Mouse (Mus musculus) liver, embryonic 15.5 days (tissue): Measurements from ENCODE around the gene Cklf. TPM values are rescaled to one million over a fixed set of nuclear protein-coding genes. Genes with fewer than 3 reads are reported as not detected.
"Not testable (repeated sequence)": the region's sequence is repeated elsewhere in the genome, so short reads cannot be mapped to it uniquely, and the experiment has no call there.

ENCODE experiments used
- ATAC-seq: fragments of 200-750 bp; cut with Nextera tagmentation; 2 replicates; pipeline ENCODE4 v1.8.0; 2017; ENCODE audit warnings: moderate number of reproducible peaks, mild to moderate bottlenecking, moderate library complexity; ENCODE audit not compliant: insufficient read depth
- H3K27ac ChIP-seq: fragments of 300-500 bp; sonication (generic); replicated peaks from 2 replicates; pipeline ENCODE4 v1.5.1; 2015; ENCODE audit warnings: mild to moderate bottlenecking, inconsistent platforms
- H3K27me3 ChIP-seq: fragments of 300-500 bp; sonication (generic); 2 replicates; pipeline ENCODE4 v1.6.1; 2015; ENCODE audit warnings: mild to moderate bottlenecking, inconsistent platforms
- H3K36me3 ChIP-seq: fragments of 300-500 bp; sonication (generic); replicated peaks from 2 replicates; pipeline ENCODE4 v1.6.1; 2015; ENCODE audit warnings: moderate library complexity, mild to moderate bottlenecking, inconsistent platforms
- H3K4me1 ChIP-seq: fragments of 300-500 bp; sonication (generic); replicated peaks from 2 replicates; pipeline ENCODE4 v1.6.1; 2015; ENCODE audit warnings: inconsistent platforms
- H3K4me2 ChIP-seq: fragments of 300-500 bp; sonication (generic); 2 replicates; pipeline ENCODE4 v1.6.1; 2015; ENCODE audit warnings: moderate library complexity, mild to moderate bottlenecking, inconsistent platforms
- H3K4me3 ChIP-seq: fragments of 300-500 bp; sonication (generic); replicated peaks from 2 replicates; pipeline ENCODE4 v1.5.1; 2015; ENCODE audit warnings: mild to moderate bottlenecking, inconsistent platforms
- H3K9ac ChIP-seq: fragments of 300-500 bp; sonication (generic); 2 replicates; pipeline ENCODE4 v1.6.1; 2015; ENCODE audit warnings: moderate library complexity, mild to moderate bottlenecking, inconsistent platforms
- H3K9me3 ChIP-seq: fragments of 300-500 bp; sonication (generic); replicated peaks from 2 replicates; pipeline ENCODE4 v1.6.1; 2016; ENCODE audit warnings: inconsistent platforms
- WGBS: fragments of 180-500 bp; shearing (Covaris S2); methylation state at CpG from one replicate; pipeline ENCODE4 v1.1.7; 2015; ENCODE audit warnings: mixed read lengths; ENCODE audit not compliant: insufficient replicate concordance; 5-methylcytosine and 5-hydroxymethylcytosine counted together
- polyA plus RNA-seq: library from polyadenylated mRNA; unstranded; fragments of >200 nt; fragmentation: Nextera tagmentation; extraction: Ambion mirVana; gene quantifications from 2 replicates; pipeline ENCODE4 v1.2.1, GENCODE M21; 2015

The Cklf gene
- polyA plus RNA-seq, 1 experiment from 2014 or later: 17.7 TPM

- H3K27ac ChIP-seq, H3K27me3 ChIP-seq, H3K9me3 ChIP-seq, H3K4me1 ChIP-seq, ATAC-seq, H3K9ac ChIP-seq, H3K4me2 ChIP-seq, H3K4me3 ChIP-seq: not testable (repeated sequence)
- 83% methylated on average over 22 of the region's 22 CpGs for WGBS
- peaks cover 13% of the 10 kb centered on the region for H3K36me3 ChIP-seq
Measured at GRCm38 (mm10) chr8:104264271-104264935, 13.7 kb downstream of the Cklf start.

DNA sequence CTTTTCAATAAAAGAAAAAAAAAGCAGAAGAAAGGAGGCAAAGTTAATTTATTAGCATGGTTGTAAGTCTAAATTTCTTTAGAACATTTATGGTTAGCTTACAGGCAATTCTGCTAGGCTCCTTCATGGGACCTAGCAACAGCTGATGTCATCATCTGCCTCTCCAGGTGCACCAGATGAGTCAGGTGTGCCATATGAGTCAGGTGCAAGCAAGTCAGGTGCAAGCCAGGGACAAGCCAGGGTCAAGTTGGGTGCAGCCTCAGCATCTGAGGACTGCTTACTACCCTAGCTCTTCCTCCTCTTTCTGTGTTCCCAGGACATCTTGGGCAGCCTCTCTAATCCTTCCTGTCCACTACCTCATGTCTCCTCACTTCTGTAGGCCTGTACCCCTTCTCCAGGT is 17.7 kb downstream of the Cklf start:
- Histone ChIP-seq H3K4me2 (no peak overlapping the region), H3K27ac (no peak overlapping the region), H3K4me1 (no peaks in the 10 kb centered on the region), H3K9me3 (no peaks in the 10 kb centered on the region), H3K36me3 (peaks cover 8% of the 10 kb centered on the region), H3K27me3 (no peaks in the 10 kb centered on the region), H3K4me3 (no peak overlapping the region), H3K9ac (no peak overlapping the region)
- ATAC-seq: no peak

- Histone ChIP-seq H3K4me3 (no peak overlapping the region), H3K36me3 (peaks cover 6% of the 10 kb centered on the region; the same call in 1 of the 2 replicates), H3K9me3 (no peaks in the 10 kb centered on the region), H3K4me2 (no peak overlapping the region), H3K9ac (no peak overlapping the region), H3K27ac (no peak overlapping the region), H3K27me3 (no peaks in the 10 kb centered on the region), H3K4me1 (no peaks in the 10 kb centered on the region)
- no peak for ATAC-seq
- 73% methylated on average over 6 of the region's 6 CpGs for WGBS
Measured at GRCm38 (mm10) chr8:104268937-104269440, 18.3 kb downstream of the Cklf start.

GRCm38 (mm10) chr8:104293081-104293480 is 42.4 kb downstream of the Cklf start, which contains the start of gene Cmtm2a:
TSS of gene Cmtm2a (minus strand) at chr8:104293181.
- H3K27ac ChIP-seq, H3K4me3 ChIP-seq, H3K27me3 ChIP-seq, H3K9me3 ChIP-seq, H3K4me2 ChIP-seq, ATAC-seq, H3K36me3 ChIP-seq, H3K4me1 ChIP-seq, H3K9ac ChIP-seq: not testable (repeated sequence)
- WGBS: 68% methylated on average over 12 of the region's 12 CpGs

DNA sequence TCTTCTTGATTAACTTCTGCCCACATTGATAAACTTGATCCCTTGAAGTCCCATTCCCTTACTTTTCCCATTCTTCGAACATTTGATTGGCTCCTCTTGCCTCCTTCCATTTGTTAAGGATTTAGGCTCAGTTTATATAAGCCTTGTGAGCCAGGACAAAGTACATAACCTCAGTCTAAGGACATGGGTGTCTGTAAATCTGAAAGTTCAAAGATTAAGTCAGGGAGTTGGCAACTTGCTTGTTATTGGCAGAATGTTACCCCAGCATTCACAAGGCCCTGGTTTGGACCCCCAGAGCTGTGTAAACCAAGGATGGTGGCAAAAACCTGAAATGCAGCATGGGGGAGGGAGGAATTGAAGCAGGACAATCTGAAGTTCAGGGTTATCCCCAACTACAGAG is 43.7 kb downstream of the Cklf start:
- Histone ChIP-seq H3K9me3 (no peaks in the 10 kb centered on the region), H3K4me3 (no peak overlapping the region), H3K9ac (no peak overlapping the region), H3K4me2 (no peak overlapping the region), H3K27me3 (no peaks in the 10 kb centered on the region), H3K27ac (no peak overlapping the region), H3K4me1 (no peaks in the 10 kb centered on the region), H3K36me3 (no peaks in the 10 kb centered on the region)
- ATAC-seq: no peak
- 54% methylated on average over 1 of the region's 1 CpGs for WGBS

DNA sequence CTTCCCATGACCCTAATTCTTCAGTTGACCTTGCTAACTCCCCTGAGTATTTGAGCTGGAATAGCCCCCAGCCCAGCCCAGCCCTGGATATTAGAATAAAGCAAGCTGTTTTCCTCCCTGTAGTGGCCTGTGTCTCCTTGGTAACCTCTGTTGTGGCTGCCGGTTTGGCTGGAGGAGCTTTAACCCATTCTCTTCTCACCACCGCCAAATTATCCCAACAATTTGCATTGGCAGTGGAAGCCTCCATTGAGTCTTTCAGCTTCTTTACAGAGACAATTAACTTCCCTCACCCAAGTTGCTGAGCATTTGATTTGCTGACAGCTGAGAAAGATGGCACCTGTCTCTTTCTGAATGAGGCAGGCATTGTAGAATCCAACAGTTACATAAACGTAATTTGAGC is 50.9 kb downstream of the Cklf start:
- H3K9me3 ChIP-seq, H3K4me3 ChIP-seq, H3K4me2 ChIP-seq, ATAC-seq, H3K27me3 ChIP-seq, H3K36me3 ChIP-seq, H3K4me1 ChIP-seq, H3K9ac ChIP-seq, H3K27ac ChIP-seq: not testable (repeated sequence)
- 39% methylated on average over 3 of the region's 3 CpGs for WGBS

GRCm38 (mm10) chr8:104302536-104302935 is 51.9 kb downstream of the Cklf start:
- ATAC-seq, H3K4me1 ChIP-seq, H3K27ac ChIP-seq, H3K9me3 ChIP-seq, H3K27me3 ChIP-seq, H3K9ac ChIP-seq, H3K36me3 ChIP-seq, H3K4me2 ChIP-seq, H3K4me3 ChIP-seq: not testable (repeated sequence)
- 74% methylated on average over 4 of the region's 4 CpGs for WGBS

- Histone ChIP-seq H3K9ac (no peak overlapping the region), H3K4me3 (no peak overlapping the region), H3K4me1 (no peaks in the 10 kb centered on the region), H3K27me3 (no peaks in the 10 kb centered on the region), H3K27ac (no peak overlapping the region), H3K4me2 (no peak overlapping the region), H3K9me3 (no peaks in the 10 kb centered on the region), H3K36me3 (no peaks in the 10 kb centered on the region)
- WGBS: 65% methylated on average over 11 of the region's 11 CpGs
- no peak for ATAC-seq
Measured at GRCm38 (mm10) chr8:104304962-104305361, 54.3 kb downstream of the Cklf start.

DNA sequence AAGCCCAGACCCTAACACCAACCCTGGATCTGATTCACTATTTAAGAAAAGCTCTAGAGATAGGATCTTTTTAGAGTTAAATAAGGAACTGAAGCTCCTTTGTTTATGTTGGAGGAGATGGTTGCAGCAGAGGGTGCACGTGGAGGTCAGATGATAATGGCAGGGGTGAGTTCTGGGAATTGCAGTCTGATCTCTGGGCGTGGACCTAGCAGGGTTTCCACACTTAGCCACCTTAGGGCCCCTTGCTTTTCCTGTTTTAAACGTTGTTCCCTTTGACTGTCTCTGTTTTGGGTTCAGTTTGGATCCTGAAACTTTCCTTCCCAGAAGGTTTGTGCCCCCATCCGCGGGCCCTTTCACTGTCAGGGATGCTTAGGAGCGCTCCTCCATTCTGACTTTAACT is 57.7 kb downstream of the Cklf start:
- H3K4me1 ChIP-seq, H3K4me3 ChIP-seq, H3K4me2 ChIP-seq, H3K9ac ChIP-seq, ATAC-seq, H3K27ac ChIP-seq, H3K9me3 ChIP-seq, H3K36me3 ChIP-seq, H3K27me3 ChIP-seq: not testable (repeated sequence)
- WGBS: 32% methylated on average over 6 of the region's 6 CpGs

GRCm38 (mm10) chr8:104309441-104310155 is 58.9 kb downstream of the Cklf start, which contains the start of the genes Gm45711 and Cmtm1:
TSS of gene Gm45711 (minus strand) at chr8:104310081.
TSS of gene Cmtm1 (minus strand) at chr8:104310145.
- not testable (repeated sequence) for ATAC-seq, H3K4me3 ChIP-seq, H3K9me3 ChIP-seq, H3K27me3 ChIP-seq, H3K9ac ChIP-seq, H3K4me2 ChIP-seq, H3K36me3 ChIP-seq, H3K4me1 ChIP-seq, H3K27ac ChIP-seq
- 75% methylated on average over 36 of the region's 36 CpGs for WGBS

GRCm38 (mm10) chr8:104312023-104312422 is 61.4 kb downstream of the Cklf start:
- not testable (repeated sequence) for ATAC-seq, H3K4me3 ChIP-seq, H3K4me2 ChIP-seq, H3K27me3 ChIP-seq, H3K4me1 ChIP-seq, H3K27ac ChIP-seq, H3K9me3 ChIP-seq, H3K36me3 ChIP-seq, H3K9ac ChIP-seq
- 66% methylated on average over 3 of the region's 3 CpGs for WGBS
